Mouse (Mus musculus): Measurements from ENCODE around the gene Cdnf.
A peak's percentile ranks its signal among the peaks of the same experiment; 100 is the strongest.

Cdnf gene

GRCm38 (mm10) chr2:3512552-3513454 is at the start of gene Cdnf, which contains the start of the genes Gm45902 and Hspa14:
Cdnf (plus strand) TSS chr2:3513030.
Gm45902 (minus strand) TSS chr2:3512790.
Hspa14 (minus strand) TSS chr2:3512814.
- DNase-seq, result peak; percentile 95 to 96

- no peak for DNase-seq
Measured at GRCm38 (mm10) chr2:3473891-3474290, 38.9 kb upstream of the Cdnf start.

GRCm38 (mm10) chr2:3474361-3474805 is 38.4 kb upstream of the Cdnf start:
- DNase-seq, result peak; percentile 73 to 75

- peak; percentile 99 for DNase-seq
Measured at GRCm38 (mm10) chr2:3474861-3475283, 38.0 kb upstream of the Cdnf start, which contains the start of gene Suv39h2. Suv39h2 (minus strand) TSS chr2:3475031.

GRCm38 (mm10) chr2:3475746-3476251 is 37.0 kb upstream of the Cdnf start:
- DNase-seq, result no peak

GRCm38 (mm10) chr2:3480239-3480638 is 32.6 kb upstream of the Cdnf start:
- no peak for DNase-seq

GRCm38 (mm10) chr2:3489816-3490215 is 23.0 kb upstream of the Cdnf start:
- DNase-seq, result no peak

- no peak for DNase-seq
Measured at GRCm38 (mm10) chr2:3493833-3494409, 18.9 kb upstream of the Cdnf start.

GRCm38 (mm10) chr2:3499543-3499942 is 13.3 kb upstream of the Cdnf start:
- DNase-seq, result no peak

- no peak for DNase-seq
Measured at GRCm38 (mm10) chr2:3500886-3501285, 11.9 kb upstream of the Cdnf start.

GRCm38 (mm10) chr2:3512076-3512475 is 754 bp upstream of the Cdnf start:
- peak; percentile 49 to 62 for DNase-seq

GRCm38 (mm10) chr2:3522558-3522957 is 9.7 kb downstream of the Cdnf start:
- no peak for DNase-seq

GRCm38 (mm10) chr2:3526288-3526687 is 13.5 kb downstream of the Cdnf start:
- no peak for DNase-seq

GRCm38 (mm10) chr2:3541307-3542079 is 28.7 kb downstream of the Cdnf start:
- no peak for DNase-seq

GRCm38 (mm10) chr2:3546055-3546454 is 33.2 kb downstream of the Cdnf start:
- DNase-seq, result no peak

- peak; percentile 80 to 84 for DNase-seq
Measured at GRCm38 (mm10) chr2:3546588-3546987, 33.8 kb downstream of the Cdnf start.

- peak; percentile 80 to 87 for DNase-seq
Measured at GRCm38 (mm10) chr2:3570186-3570585, 57.4 kb downstream of the Cdnf start, which contains the start of gene Fam107b. Fam107b (plus strand) TSS chr2:3570488.

GRCm38 (mm10) chr2:3570606-3571005 is 57.8 kb downstream of the Cdnf start:
- DNase-seq, result peak; percentile 63 to 66

- DNase-seq, result no peak
Measured at GRCm38 (mm10) chr2:3573883-3574282, 61.1 kb downstream of the Cdnf start.

- DNase-seq, result peak; percentile 54 to 57
Measured at GRCm38 (mm10) chr2:3575140-3575539, 62.3 kb downstream of the Cdnf start.

All from cerebellum, postnatal 10 days (tissue).